Mouse (Mus musculus) liver, embryonic 13.5 days (tissue): ENCODE data around the gene Cideb. TPM values are rescaled to one million over a fixed set of nuclear protein-coding genes. Genes with fewer than 3 reads are reported as not detected.
A peak's percentile ranks its signal among the peaks of the same experiment; 100 is the strongest.

Experiments used
- ATAC-seq: fragments of 200-750 bp; cut with Nextera tagmentation; 2 replicates; pipeline ENCODE4 v1.8.0; 2017; ENCODE audit warnings: low read depth, mild to moderate bottlenecking, moderate number of reproducible peaks, moderate library complexity
- DNase-seq: peaks from one replicate; pipeline ENCODE4 v3.0.0; 2022
- H3K27ac ChIP-seq: fragments of 300-500 bp; sonication (generic); 2 replicates; pipeline ENCODE4 v1.5.1; 2015; ENCODE audit warnings: moderate library complexity, mild to moderate bottlenecking, inconsistent platforms
- H3K27me3 ChIP-seq: fragments of 300-500 bp; sonication (generic); 2 replicates; pipeline ENCODE4 v1.6.1; 2015; ENCODE audit warnings: mild to moderate bottlenecking, inconsistent platforms
- H3K36me3 ChIP-seq: fragments of 300-500 bp; sonication (generic); 2 replicates; pipeline ENCODE4 v1.6.1; 2015; ENCODE audit warnings: mild to moderate bottlenecking, inconsistent platforms
- H3K4me1 ChIP-seq: fragments of 300-500 bp; sonication (generic); replicated peaks from 2 replicates; pipeline ENCODE4 v1.6.1; 2015; ENCODE audit warnings: inconsistent platforms
- H3K4me2 ChIP-seq: fragments of 300-500 bp; sonication (generic); 2 replicates; pipeline ENCODE4 v1.6.1; 2015; ENCODE audit warnings: inconsistent platforms, mild to moderate bottlenecking, moderate library complexity
- H3K4me3 ChIP-seq: fragments of 300-500 bp; sonication (generic); replicated peaks from 2 replicates; pipeline ENCODE4 v1.5.1; 2015; ENCODE audit warnings: mild to moderate bottlenecking, inconsistent platforms
- H3K9ac ChIP-seq: fragments of 300-500 bp; sonication (generic); 2 replicates; pipeline ENCODE4 v1.6.1; 2015; ENCODE audit warnings: mild to moderate bottlenecking, inconsistent platforms
- H3K9me3 ChIP-seq: fragments of 300-500 bp; sonication (generic); replicated peaks from 2 replicates; pipeline ENCODE4 v1.6.1; 2016; ENCODE audit warnings: inconsistent platforms
- WGBS: fragments of 180-500 bp; shearing (Covaris S2); methylation state at CpG from one replicate; pipeline ENCODE4 v1.1.7; 2015; ENCODE audit not compliant: insufficient replicate concordance; 5-methylcytosine and 5-hydroxymethylcytosine counted together
- polyA plus RNA-seq: library from polyadenylated mRNA; unstranded; fragments of >200 nt; fragmentation: Nextera tagmentation; extraction: Ambion mirVana; gene quantifications from 2 replicates; pipeline ENCODE4 v1.2.1, GENCODE M21; 2015

Cideb gene
- polyA plus RNA-seq, 1 experiment from 2014 or later, result 21.1 TPM

DNA sequence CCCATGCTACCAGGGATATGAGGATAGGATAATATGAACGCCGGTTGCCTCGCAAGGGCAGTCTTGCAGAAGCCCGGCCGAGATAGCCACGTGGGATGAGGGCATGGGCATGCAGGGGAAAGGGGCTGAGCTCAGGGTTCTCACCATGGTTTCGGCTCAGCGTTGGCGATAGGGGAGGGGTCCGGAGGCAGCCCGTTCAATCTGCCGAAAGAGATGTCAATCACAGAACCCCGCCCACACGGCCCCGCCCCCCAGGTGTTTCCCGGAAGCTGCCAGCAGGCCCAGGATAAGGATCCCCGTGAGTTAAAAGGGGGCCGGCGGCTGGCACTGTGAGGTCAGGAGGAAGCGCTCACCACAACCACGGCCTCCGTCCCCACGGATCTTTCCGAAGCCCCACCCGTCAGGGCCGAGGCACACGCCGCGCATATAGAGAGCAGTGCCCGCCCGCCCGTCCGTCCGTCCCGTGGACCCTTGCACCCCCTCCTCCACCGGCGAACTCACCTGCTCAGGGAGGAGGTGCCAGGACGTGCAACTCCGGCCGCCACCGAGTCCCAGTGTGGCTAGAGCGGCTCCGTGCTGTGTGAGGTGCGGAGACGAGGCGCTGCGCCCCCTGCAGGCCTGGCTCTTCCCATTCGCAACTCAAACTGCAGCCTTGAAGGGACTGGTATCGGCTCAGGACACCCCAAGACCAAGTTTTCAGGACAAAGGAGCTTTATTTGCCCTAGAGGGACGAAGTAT, 36.4 kb downstream of the Cideb start, which contains the start of gene Rabggta:
TSS of gene Rabggta (minus strand) at position 564 of the 738 bp plus-strand sequence.
- peaks cover 26% of the 10 kb centered on the region for H3K36me3 ChIP-seq
- peak; percentile 90 for DNase-seq
- H3K4me1 ChIP-seq, result peaks cover 41% of the 10 kb centered on the region
- H3K4me2 ChIP-seq, result peak within 1 kb of the TSS; percentile 89
- H3K9ac ChIP-seq, result peak within 1 kb of the TSS; percentile 80
- under 1% methylated on average over 50 of the region's 50 CpGs for WGBS
- H3K27ac ChIP-seq, result peak within 1 kb of the TSS; percentile 84
- H3K4me3 ChIP-seq, result peak within 1 kb of the TSS; percentile 81
- H3K9me3 ChIP-seq, result no peaks in the 10 kb centered on the region
- peak; percentile 92 for ATAC-seq
- H3K27me3 ChIP-seq, result no peaks in the 10 kb centered on the region

GRCm38 (mm10) chr14:55721076-55721475, 37.2 kb downstream of the Cideb start:
- H3K36me3 ChIP-seq, result peaks cover 30% of the 10 kb centered on the region
- WGBS, result 72% methylated on average over 6 of the region's 6 CpGs
- ATAC-seq, result no peak

GRCm38 (mm10) chr14:55720666-55721065, 37.6 kb downstream of the Cideb start:
- 0 out of 2 replicates have a peak overlapping the region, but pooled peaks have one; percentile 84 for H3K27ac ChIP-seq
- 0 out of 2 replicates have a peak overlapping the region, but pooled peaks have one; percentile 80 for H3K9ac ChIP-seq
- no peaks in the 10 kb centered on the region for H3K9me3 ChIP-seq
- no peak overlapping the region for H3K4me3 ChIP-seq
- H3K36me3 ChIP-seq, result peaks cover 32% of the 10 kb centered on the region
- DNase-seq, result no peak
- H3K27me3 ChIP-seq, result no peaks in the 10 kb centered on the region
- no peak for ATAC-seq
- WGBS, result 84% methylated on average over 12 of the region's 12 CpGs
- peak overlapping the region; percentile 89 for H3K4me2 ChIP-seq
- H3K4me1 ChIP-seq, result peaks cover 41% of the 10 kb centered on the region

More at GRCm38 (mm10) chr14:55721076-55721475, 37.2 kb downstream of the Cideb start:
- Histone ChIP-seq H3K9me3 (no peaks in the 10 kb centered on the region), H3K27ac (peak overlapping the region; percentile 84; the same call in 1 of the 2 replicates), H3K4me2 (peak overlapping the region; percentile 89), H3K4me3 (peak overlapping the region; percentile 81), H3K27me3 (no peaks in the 10 kb centered on the region), H3K4me1 (peaks cover 41% of the 10 kb centered on the region), H3K9ac (peak overlapping the region; percentile 80)
- DNase-seq, result no peak

DNA sequence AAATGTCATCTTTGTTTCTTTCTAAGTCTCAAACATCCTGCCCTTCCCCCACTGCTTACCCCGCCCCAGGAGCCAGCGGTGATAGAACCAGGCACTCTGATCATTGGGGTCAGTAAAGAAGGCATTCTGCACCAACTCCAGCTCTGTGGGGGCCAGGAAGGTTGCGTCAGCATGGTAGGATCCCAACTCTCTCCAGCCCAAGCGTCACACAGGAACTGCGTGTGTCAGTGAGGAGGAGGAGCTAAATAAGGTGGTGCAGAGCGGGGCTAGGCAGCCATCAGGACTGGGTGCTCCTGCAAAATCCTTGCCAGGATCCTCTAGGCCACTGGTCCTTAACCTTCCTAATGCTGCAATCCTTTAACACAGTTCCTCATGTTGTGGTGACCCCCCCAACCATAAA, 38.5 kb downstream of the Cideb start:
- no peak overlapping the region for H3K9ac ChIP-seq

DNA sequence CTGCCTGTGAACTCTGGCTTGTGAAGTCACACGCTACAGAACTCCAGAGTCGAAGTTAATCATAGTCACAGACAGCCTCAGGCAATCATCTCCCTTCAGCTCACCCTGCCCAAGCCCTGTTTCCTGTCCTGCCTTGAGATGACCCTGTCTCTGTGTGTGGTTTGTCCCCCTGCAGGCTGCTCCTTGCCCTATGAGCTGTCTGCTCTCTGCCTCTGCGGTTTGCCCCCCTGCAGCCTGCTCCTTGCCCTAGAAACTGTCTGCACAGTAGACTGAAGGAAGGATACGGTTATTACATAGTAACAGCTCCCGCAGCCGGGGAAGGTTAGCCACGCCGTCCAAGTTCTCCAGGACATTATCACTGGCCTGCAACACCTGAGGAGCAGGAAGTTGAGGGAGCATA, 41.4 kb downstream of the Cideb start:
- no peak overlapping the region for H3K4me2 ChIP-seq
- DNase-seq (no peak), ATAC-seq (no peak)
- H3K9ac ChIP-seq, result no peak overlapping the region
- H3K27ac ChIP-seq, result no peak overlapping the region
- H3K27me3 ChIP-seq, result peaks cover 11% of the 10 kb centered on the region
- WGBS, result 77% methylated on average over 8 of the region's 8 CpGs
- peaks cover 42% of the 10 kb centered on the region for H3K4me1 ChIP-seq
- H3K36me3 ChIP-seq, result peaks cover 32% of the 10 kb centered on the region
- H3K4me3 ChIP-seq, result no peak overlapping the region
- no peaks in the 10 kb centered on the region for H3K9me3 ChIP-seq

More for the DNA sequence above, 38.5 kb downstream of the Cideb start:
- DNase-seq (no peak), ATAC-seq (no peak)
- Histone ChIP-seq H3K4me2 (no peak overlapping the region), H3K9me3 (no peaks in the 10 kb centered on the region), H3K4me1 (peaks cover 44% of the 10 kb centered on the region), H3K4me3 (no peak overlapping the region), H3K27me3 (no peaks in the 10 kb centered on the region), H3K36me3 (peaks cover 32% of the 10 kb centered on the region), H3K27ac (no peak overlapping the region)
- WGBS, result 74% methylated on average over 6 of the region's 6 CpGs

DNA sequence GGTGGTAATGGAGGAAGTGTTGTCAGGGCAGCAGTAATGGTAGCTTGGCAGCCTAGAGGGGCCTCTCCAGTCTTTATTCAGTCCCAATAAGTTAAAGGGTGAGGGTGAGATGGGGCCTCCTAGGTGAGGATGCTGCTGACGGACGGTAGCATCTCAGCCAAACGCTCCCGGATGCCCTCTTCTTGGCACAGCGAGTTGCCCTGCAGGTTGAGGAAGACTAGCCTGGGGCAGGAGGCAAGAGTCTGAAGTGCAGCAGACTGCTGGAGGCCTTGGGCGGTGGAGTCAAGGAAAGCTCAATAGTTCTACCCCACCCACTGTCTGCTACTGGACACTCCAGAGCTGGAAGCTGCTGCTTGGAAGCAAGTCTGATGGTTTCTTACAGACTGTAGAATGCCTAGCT, 42.0 kb downstream of the Cideb start:
- peaks cover 39% of the 10 kb centered on the region for H3K4me1 ChIP-seq
- no peak overlapping the region for H3K9ac ChIP-seq
- DNase-seq (no peak), ATAC-seq (no peak)
- WGBS, result 88% methylated on average over 6 of the region's 6 CpGs
- no peaks in the 10 kb centered on the region for H3K9me3 ChIP-seq
- peaks cover 32% of the 10 kb centered on the region for H3K36me3 ChIP-seq
- H3K4me2 ChIP-seq, result no peak overlapping the region
- peaks cover 11% of the 10 kb centered on the region for H3K27me3 ChIP-seq
- H3K27ac ChIP-seq, result no peak overlapping the region
- H3K4me3 ChIP-seq, result no peak overlapping the region

DNA sequence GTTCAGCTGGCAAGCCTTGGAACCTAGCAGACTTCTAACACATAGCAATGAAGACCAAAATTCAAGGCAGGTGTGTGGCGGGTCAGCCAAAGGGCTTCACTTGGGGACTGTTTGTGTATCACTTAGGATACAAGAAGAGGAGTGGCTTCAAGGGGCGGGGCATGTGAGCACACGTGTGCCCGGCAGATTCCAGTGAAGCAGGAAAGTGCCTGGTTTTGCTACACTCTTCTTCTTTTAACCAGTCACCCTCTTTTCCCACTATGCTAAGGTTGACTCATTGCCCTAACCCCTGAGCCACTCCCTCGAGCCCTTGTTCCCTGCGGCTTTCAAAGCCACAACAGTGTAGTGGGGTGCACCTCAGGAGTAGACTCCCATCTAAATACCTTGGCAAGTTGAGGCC, 43.4 kb downstream of the Cideb start:
- ATAC-seq, result no peak
- Histone ChIP-seq H3K4me3 (no peak overlapping the region), H3K9me3 (no peaks in the 10 kb centered on the region), H3K9ac (no peak overlapping the region), H3K4me1 (peaks cover 39% of the 10 kb centered on the region), H3K27me3 (peaks cover 11% of the 10 kb centered on the region), H3K27ac (no peak overlapping the region), H3K4me2 (no peak overlapping the region), H3K36me3 (peaks cover 29% of the 10 kb centered on the region)
- no peak for DNase-seq
- 28% methylated on average over 6 of the region's 6 CpGs for WGBS

DNA sequence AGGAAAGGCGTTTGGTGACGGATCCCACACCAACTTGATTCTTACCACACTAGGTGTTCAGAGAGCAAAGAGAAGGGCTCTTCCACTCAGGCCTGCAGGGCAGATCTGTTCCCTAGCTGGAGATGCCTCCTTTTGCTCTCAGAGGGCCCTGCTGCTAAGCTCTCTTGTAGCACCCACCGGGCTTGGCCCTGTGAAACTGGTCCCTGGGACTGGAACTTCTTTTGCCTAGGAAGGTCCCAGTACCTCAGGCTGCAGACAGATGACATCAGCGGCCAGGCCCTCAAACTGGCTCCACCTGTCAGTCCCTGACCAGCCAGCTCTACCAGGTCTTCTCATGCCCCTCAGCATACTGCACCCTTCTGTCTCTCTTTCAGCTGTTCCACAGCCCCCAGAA, 44.5 kb downstream of the Cideb start, which contains the start of gene Tgm1:
TSS of gene Tgm1 (minus strand) at position 198 of the 394 bp plus-strand sequence.
- H3K27me3 ChIP-seq, result peaks cover 11% of the 10 kb centered on the region
- peaks cover 22% of the 10 kb centered on the region for H3K36me3 ChIP-seq
- H3K4me2 ChIP-seq, result peak within 1 kb of the TSS; percentile 68
- H3K4me3 ChIP-seq, result peak within 1 kb of the TSS; percentile 42
- ATAC-seq, result no peak
- H3K9me3 ChIP-seq, result no peaks in the 10 kb centered on the region
- H3K27ac ChIP-seq, result no peak within 1 kb of the TSS
- WGBS, result 23% methylated on average over 4 of the region's 4 CpGs
- no peak for DNase-seq
- H3K4me1 ChIP-seq, result peaks cover 39% of the 10 kb centered on the region
- peak within 1 kb of the TSS; percentile 49; the same call in 1 of the 2 replicates for H3K9ac ChIP-seq

- H3K9me3 ChIP-seq, result no peaks in the 10 kb centered on the region
- peak overlapping the region; percentile 42 for H3K4me3 ChIP-seq
- H3K4me1 ChIP-seq, result peaks cover 39% of the 10 kb centered on the region
- peaks cover 17% of the 10 kb centered on the region; the same call in 1 of the 2 replicates for H3K36me3 ChIP-seq
- peak overlapping the region; percentile 68 for H3K4me2 ChIP-seq
- DNase-seq (peak; percentile 31), ATAC-seq (peak; percentile 68)
- peak overlapping the region; percentile 49; the same call in 1 of the 2 replicates for H3K9ac ChIP-seq
- 13% methylated on average over 25 of the region's 25 CpGs for WGBS
- peaks cover 11% of the 10 kb centered on the region for H3K27me3 ChIP-seq
- no peak overlapping the region for H3K27ac ChIP-seq
Observed at GRCm38 (mm10) chr14:55713007-55713728, 45.1 kb downstream of the Cideb start.

GRCm38 (mm10) chr14:55711786-55712185, 46.5 kb downstream of the Cideb start:
- DNase-seq (no peak), ATAC-seq (no peak)
- Histone ChIP-seq H3K9ac (no peak overlapping the region), H3K27ac (no peak overlapping the region), H3K4me1 (peaks cover 50% of the 10 kb centered on the region), H3K36me3 (peaks cover 6% of the 10 kb centered on the region; the same call in 1 of the 2 replicates), H3K9me3 (no peaks in the 10 kb centered on the region), H3K4me2 (no peak overlapping the region), H3K4me3 (no peak overlapping the region), H3K27me3 (peaks cover 11% of the 10 kb centered on the region)
- WGBS, result 68% methylated on average over 7 of the region's 7 CpGs

DNA sequence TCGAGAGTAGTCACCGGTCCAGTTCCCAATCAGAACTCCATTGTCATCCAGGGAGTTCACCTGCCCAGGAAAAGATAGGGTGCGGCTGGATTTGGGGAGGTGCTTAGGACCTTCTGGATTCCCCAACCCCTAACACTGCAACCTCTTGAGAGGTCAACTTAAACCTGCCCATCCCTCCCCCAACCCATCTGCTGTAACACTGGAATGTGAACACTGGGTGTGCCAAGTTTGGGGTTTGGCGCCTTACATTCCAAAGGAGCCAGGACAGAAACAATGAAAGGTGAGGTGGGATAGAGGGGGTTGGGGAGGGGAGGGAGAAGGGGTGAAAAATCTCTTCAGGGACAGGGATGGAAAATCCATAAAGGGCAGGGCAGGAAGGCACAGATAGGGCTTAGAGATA, 48.7 kb downstream of the Cideb start:
- no peak overlapping the region for H3K27ac ChIP-seq
- H3K4me1 ChIP-seq, result peaks cover 56% of the 10 kb centered on the region
- H3K27me3 ChIP-seq, result peaks cover 11% of the 10 kb centered on the region
- ATAC-seq (no peak), DNase-seq (no peak)
- 83% methylated on average over 4 of the region's 4 CpGs for WGBS
- no peak overlapping the region for H3K9ac ChIP-seq
- no peaks in the 10 kb centered on the region for H3K36me3 ChIP-seq
- no peak overlapping the region for H3K4me2 ChIP-seq
- H3K4me3 ChIP-seq, result no peak overlapping the region
- H3K9me3 ChIP-seq, result no peaks in the 10 kb centered on the region
